Mouse (Mus musculus): ENCODE measurements at regions not wholly inside any gene's neighbourhood (a gene's known extent, or its start where the extent isn't known, plus 50 kb on each side); places are given as distances from the start of the nearest gene placed in this dataset.

DNA sequence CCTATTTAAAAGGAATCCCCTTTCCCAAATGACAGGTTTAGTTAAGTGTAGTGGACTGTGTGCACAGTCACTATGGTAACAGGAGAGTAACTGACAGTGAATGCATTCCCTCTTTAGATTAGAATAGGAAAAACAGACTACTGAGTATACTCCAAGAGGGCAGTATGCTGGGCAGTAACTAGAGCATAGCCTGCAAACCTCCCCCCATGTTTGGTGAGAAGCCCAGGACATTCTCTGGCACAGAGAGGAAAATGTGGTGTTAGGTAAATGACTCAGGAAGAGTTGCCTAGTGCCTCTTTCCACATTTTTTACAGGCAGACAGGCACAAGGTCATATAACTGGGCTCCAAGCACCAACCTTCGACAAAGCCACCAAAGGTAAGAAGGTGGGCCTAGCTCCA lies 93.0 kb upstream of the Neo1 start:
- 69% methylated on average over 1 of the region's 1 CpGs for WGBS
- H3K36me3 ChIP-seq (ENCODE audit: control insufficient read depth, insufficient read depth, low read length): no peaks in the 10 kb centered on the region
- H3K4me1 ChIP-seq (ENCODE audit: control insufficient read depth, insufficient read depth, low read length): 0 out of 2 replicates have a peak, but pooled peaks cover 2% of the 10 kb centered on the region
- no peak overlapping the region for H3K27ac ChIP-seq (ENCODE audit: insufficient read depth, low read depth, low read length)
- H3K27me3 ChIP-seq (replicated peaks; ENCODE audit: control insufficient read depth, insufficient read depth, low read length): no peaks in the 10 kb centered on the region; the same call in 1 of the 2 replicates
- DNase-seq: no peak
- no peak overlapping the region for H3K4me3 ChIP-seq (ENCODE audit: insufficient read depth, low read depth, low read length)
- TF ChIP-seq CTCF (conservative IDR thresholded peaks at IDR 0.05; ENCODE audit: insufficient read depth, insufficient read length, low read depth, low read length): no peak
- TF ChIP-seq POLR2A (IDR thresholded peaks at IDR 0.05; ENCODE audit: low read depth, low read length): no peak

DNA sequence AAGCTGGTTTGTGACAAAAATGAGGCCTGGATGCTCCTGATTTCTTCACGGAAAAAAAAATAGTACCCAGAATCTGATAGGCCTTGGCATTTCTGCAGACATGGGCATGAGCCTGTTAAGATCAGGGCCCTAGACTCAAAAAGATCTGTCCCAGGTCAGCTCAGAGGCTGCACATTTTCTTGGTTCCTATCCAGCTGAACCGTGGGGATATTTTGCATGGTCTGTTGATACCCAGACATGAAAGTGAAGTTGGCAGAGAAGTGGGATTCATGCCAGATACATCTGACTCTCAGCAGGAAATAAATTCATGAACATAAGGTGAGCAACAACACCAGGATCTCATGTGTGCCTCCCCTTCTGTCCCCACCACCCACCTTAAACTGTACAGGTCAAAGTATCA lies 91.8 kb upstream of the Neo1 start:
- Histone ChIP-seq H3K4me1 (ENCODE audit: control insufficient read depth, insufficient read depth, low read length) (no peaks in the 10 kb centered on the region), H3K27ac (ENCODE audit: insufficient read depth, low read depth, low read length) (no peak overlapping the region), H3K27me3 (replicated peaks; ENCODE audit: control insufficient read depth, insufficient read depth, low read length) (no peaks in the 10 kb centered on the region; the same call in 1 of the 2 replicates), H3K36me3 (ENCODE audit: control insufficient read depth, insufficient read depth, low read length) (no peaks in the 10 kb centered on the region), H3K4me3 (ENCODE audit: insufficient read depth, low read depth, low read length) (no peak overlapping the region)
- peak; percentile 3 for DNase-seq
- 51% methylated on average over 2 of the region's 2 CpGs for WGBS
- no peak for TF ChIP-seq POLR2A (IDR thresholded peaks at IDR 0.05; ENCODE audit: low read depth, low read length)
- no peak for TF ChIP-seq CTCF (conservative IDR thresholded peaks at IDR 0.05; ENCODE audit: insufficient read depth, insufficient read length, low read depth, low read length)

DNA sequence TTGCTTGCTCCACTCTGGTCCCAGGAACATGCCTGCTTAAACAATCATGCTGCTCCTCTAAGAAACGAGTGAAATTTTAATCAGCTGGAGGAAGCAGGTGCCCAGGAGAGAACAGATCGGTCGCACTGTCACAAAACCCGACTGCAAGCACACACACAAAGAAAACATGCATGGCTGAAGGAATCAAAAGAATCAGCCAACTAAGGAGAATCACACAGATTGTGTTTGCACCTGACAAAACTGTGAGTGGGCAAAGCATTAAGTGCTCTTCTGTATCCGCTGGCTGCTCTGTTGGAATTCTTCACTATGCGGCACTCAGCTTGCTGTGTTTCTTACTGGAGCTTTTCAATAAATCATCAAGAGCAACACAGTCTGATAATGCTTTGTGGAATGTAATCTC lies 89.6 kb upstream of the Neo1 start:
- TF ChIP-seq POLR2A (IDR thresholded peaks at IDR 0.05; ENCODE audit: low read depth, low read length) (no peak), CTCF (conservative IDR thresholded peaks at IDR 0.05; ENCODE audit: insufficient read depth, insufficient read length, low read depth, low read length) (no peak)
- H3K4me3 ChIP-seq (ENCODE audit: insufficient read depth, low read depth, low read length): no peak overlapping the region

DNA sequence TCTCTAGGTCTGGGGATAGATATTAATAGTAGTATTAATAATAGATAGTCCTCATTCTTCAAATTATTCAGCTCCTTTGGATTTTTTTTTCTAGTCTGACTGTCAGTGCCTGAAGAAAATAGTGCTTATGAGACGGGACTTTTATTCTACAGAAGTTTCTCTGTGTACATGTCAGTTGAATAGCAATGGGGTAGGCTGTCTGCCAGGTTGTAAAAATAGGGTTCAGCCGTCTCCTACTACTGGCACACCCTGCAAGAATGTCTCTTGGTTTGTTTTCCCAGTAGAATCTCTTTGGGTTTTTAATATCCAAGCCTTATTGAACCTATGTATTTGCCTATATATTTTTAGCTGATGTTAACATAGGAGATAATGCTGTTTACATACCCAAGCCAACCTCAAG lies 80.3 kb upstream of the Neo1 start:
- Histone ChIP-seq H3K27ac (ENCODE audit: insufficient read depth, low read depth, low read length) (no peak overlapping the region), H3K36me3 (ENCODE audit: control insufficient read depth, insufficient read depth, low read length) (no peaks in the 10 kb centered on the region), H3K4me1 (ENCODE audit: control insufficient read depth, insufficient read depth, low read length) (no peaks in the 10 kb centered on the region), H3K27me3 (replicated peaks; ENCODE audit: control insufficient read depth, insufficient read depth, low read length) (no peaks in the 10 kb centered on the region), H3K4me3 (ENCODE audit: insufficient read depth, low read depth, low read length) (no peak overlapping the region)
- no peak for DNase-seq
- 50% methylated on average over 2 of the region's 2 CpGs for WGBS
- TF ChIP-seq CTCF (conservative IDR thresholded peaks at IDR 0.05; ENCODE audit: insufficient read depth, insufficient read length, low read depth, low read length): no peak
- TF ChIP-seq POLR2A (IDR thresholded peaks at IDR 0.05; ENCODE audit: low read depth, low read length): no peak

More for the DNA sequence above, 89.6 kb upstream of the Neo1 start:
- Histone ChIP-seq H3K27ac (ENCODE audit: insufficient read depth, low read depth, low read length) (no peak overlapping the region), H3K36me3 (ENCODE audit: control insufficient read depth, insufficient read depth, low read length) (no peaks in the 10 kb centered on the region), H3K4me1 (ENCODE audit: control insufficient read depth, insufficient read depth, low read length) (no peaks in the 10 kb centered on the region), H3K27me3 (replicated peaks; ENCODE audit: control insufficient read depth, insufficient read depth, low read length) (no peaks in the 10 kb centered on the region; the same call in 1 of the 2 replicates)
- 60% methylated on average over 6 of the region's 6 CpGs for WGBS
- no peak for DNase-seq

DNA sequence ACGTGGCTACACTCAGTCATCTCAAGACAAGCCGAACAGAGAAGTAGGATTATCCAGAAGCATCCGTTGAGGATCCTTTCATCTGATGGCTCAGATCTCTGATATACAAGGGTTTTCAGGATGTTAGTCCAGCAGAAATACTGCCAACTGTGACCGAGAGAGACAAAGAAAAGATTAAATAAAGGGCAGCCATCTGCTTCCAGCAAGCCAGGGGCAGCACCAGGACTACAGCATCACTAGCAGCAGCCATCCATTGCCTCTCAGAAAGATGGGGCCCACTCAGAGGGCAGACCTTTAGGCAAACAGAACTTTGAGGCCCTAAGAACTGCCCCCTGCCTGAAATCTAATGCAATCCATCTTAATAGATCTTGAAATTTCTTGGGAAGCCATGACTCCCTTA lies 77.6 kb upstream of the Neo1 start:
- WGBS: 62% methylated on average over 4 of the region's 4 CpGs
- H3K4me1 ChIP-seq (ENCODE audit: control insufficient read depth, insufficient read depth, low read length): no peaks in the 10 kb centered on the region
- H3K27me3 ChIP-seq (replicated peaks; ENCODE audit: control insufficient read depth, insufficient read depth, low read length): no peaks in the 10 kb centered on the region
- H3K36me3 ChIP-seq (ENCODE audit: control insufficient read depth, insufficient read depth, low read length): no peaks in the 10 kb centered on the region
- TF ChIP-seq POLR2A (IDR thresholded peaks at IDR 0.05; ENCODE audit: low read depth, low read length): no peak
- TF ChIP-seq CTCF (conservative IDR thresholded peaks at IDR 0.05; ENCODE audit: insufficient read depth, insufficient read length, low read depth, low read length): no peak
- H3K27ac ChIP-seq (ENCODE audit: insufficient read depth, low read depth, low read length): no peak overlapping the region
- H3K4me3 ChIP-seq (ENCODE audit: insufficient read depth, low read depth, low read length): no peak overlapping the region
- DNase-seq: no peak

DNA sequence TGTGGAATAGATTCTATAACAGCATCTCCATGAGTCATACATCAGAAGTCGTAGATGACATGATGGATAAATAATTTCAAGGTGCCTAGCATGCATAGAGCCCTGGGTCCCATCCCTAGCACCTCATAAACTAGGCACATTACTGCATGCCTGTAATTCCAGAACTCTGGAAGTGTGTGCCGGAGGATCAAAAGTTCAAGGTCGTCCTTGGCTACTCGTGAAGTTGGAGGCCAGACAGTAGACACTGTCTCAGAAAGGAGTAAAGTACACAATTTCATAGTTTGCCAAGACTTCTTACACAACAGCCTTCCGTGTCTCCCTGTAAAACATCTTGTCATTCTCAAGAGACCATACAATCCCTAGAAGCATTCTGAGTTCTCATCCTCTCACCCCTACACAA lies 63.5 kb upstream of the Neo1 start:
- Histone ChIP-seq H3K27me3 (replicated peaks; ENCODE audit: control insufficient read depth, insufficient read depth, low read length) (no peaks in the 10 kb centered on the region), H3K27ac (ENCODE audit: insufficient read depth, low read depth, low read length) (no peak overlapping the region), H3K4me1 (ENCODE audit: control insufficient read depth, insufficient read depth, low read length) (no peaks in the 10 kb centered on the region), H3K4me3 (ENCODE audit: insufficient read depth, low read depth, low read length) (no peak overlapping the region), H3K36me3 (ENCODE audit: control insufficient read depth, insufficient read depth, low read length) (no peaks in the 10 kb centered on the region)
- TF ChIP-seq CTCF (conservative IDR thresholded peaks at IDR 0.05; ENCODE audit: insufficient read depth, insufficient read length, low read depth, low read length) (no peak), POLR2A (IDR thresholded peaks at IDR 0.05; ENCODE audit: low read depth, low read length) (no peak)
- 70% methylated on average over 5 of the region's 5 CpGs for WGBS
- no peak for DNase-seq

DNA sequence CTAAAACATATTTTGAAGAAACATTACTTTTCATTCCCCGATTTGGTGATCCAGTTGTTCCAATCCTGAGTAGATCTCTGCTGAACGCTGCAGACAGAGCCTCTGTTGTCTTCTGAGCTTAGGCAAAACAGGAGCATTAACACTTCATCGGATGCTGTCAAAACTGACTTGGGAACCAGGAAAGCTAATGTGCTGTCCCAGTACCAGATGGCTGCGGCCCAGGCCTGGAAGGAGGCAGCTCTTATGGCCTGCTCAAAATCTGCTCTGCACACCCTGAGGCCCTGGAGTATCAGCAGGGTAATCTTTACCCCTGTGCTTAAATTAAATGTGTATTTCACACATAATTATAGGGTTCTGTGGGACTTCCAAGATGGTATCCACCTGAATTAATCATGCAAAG lies 61.3 kb upstream of the Neo1 start:
- no peak for DNase-seq
- Histone ChIP-seq H3K27ac (ENCODE audit: insufficient read depth, low read depth, low read length) (no peak overlapping the region), H3K36me3 (ENCODE audit: control insufficient read depth, insufficient read depth, low read length) (no peaks in the 10 kb centered on the region), H3K4me1 (ENCODE audit: control insufficient read depth, insufficient read depth, low read length) (no peaks in the 10 kb centered on the region), H3K27me3 (replicated peaks; ENCODE audit: control insufficient read depth, insufficient read depth, low read length) (no peaks in the 10 kb centered on the region), H3K4me3 (ENCODE audit: insufficient read depth, low read depth, low read length) (no peak overlapping the region)
- TF ChIP-seq POLR2A (IDR thresholded peaks at IDR 0.05; ENCODE audit: low read depth, low read length): no peak
- TF ChIP-seq CTCF (conservative IDR thresholded peaks at IDR 0.05; ENCODE audit: insufficient read depth, insufficient read length, low read depth, low read length): no peak
- 82% methylated on average over 4 of the region's 4 CpGs for WGBS

Measured in kidney, adult 2 months (tissue).